Mouse (Mus musculus) frontal cortex, postnatal 25 days (tissue): Measurements from ENCODE around the gene Gstm4.
"Not testable (repeated sequence)": the region's sequence is repeated elsewhere in the genome, so short reads cannot be mapped to it uniquely, and the experiment has no call there.

Experiments
- DNase-seq, 2 experiments: peaks; one replicate each; pipeline ENCODE4 v3.0.0; 2022; ENCODE audit warnings: low spot score in 2 of 2

The Gstm4 gene

DNA sequence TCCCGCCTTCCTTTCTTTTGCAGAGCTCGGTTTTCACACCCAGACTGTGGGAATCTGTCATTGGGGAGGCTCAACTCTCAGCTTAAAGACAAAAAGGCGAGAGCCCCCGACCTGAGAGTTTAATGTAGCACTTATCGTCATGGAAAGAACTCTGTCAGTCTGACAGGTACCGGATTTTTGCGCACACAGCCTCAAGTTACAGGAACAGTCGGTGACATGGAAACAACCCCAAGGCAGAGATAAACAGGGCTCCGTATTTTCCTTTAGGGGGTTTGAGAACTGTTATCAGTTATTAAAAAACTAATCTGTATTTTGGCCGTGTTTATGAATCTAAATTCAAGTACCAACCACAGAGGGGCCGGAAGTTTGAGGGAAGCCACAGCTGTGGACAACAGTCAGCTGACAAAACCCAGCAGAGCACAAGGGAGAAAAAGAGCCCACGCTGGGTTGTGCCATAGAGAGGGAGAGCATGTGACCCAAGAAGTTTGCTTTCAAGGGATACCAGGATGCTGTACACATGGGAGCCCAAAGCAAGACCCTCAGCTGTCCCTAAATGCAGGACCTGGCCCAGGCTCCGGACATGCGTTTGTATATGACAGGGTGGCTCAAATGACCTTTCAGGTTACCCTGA is 26.4 kb downstream of the Gstm4 start:
- DNase-seq = no peak

DNA sequence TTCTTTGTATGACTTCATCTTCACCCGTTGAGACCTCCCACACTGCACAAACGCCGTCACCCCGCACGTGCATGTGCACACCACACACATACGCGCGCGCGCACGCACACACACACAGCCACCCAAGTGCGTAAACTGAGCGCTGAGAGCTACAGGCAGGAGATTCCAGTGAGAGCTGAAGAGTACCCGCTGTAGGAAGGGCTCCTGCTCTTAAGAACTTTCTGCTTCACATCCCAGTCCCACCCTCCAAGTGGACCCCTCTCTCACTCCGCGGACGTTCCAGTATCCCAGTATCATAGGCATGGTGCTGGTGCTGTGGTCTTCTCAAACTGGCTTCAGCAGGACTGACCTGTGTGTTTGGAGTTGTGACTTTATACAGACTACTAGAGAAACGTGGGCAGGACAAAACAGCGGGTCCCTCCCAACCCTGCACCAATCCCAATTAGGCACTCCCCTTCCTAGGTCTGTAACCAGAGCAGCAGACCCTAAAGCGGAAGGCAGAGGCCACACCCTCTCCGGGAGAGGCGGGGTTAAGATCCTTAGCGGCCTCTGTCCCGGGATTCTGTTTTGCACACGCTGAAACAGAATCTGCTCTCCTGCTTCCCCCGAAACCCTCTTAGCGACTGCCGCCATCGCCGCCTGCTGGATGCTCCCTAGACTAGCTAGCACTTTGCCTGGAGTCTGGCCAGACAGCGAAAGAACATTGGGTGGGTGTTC is 27.1 kb downstream of the Gstm4 start, which contains the start of gene Gstm1:
Gene Gstm1 (minus strand): TSS at position 501 of the 717 bp plus-strand sequence.
- peak; percentile 76 to 88 for DNase-seq

- not testable (repeated sequence) for DNase-seq
Measured at GRCm38 (mm10) chr3:108016468-108016867, 28.2 kb downstream of the Gstm4 start.

DNA sequence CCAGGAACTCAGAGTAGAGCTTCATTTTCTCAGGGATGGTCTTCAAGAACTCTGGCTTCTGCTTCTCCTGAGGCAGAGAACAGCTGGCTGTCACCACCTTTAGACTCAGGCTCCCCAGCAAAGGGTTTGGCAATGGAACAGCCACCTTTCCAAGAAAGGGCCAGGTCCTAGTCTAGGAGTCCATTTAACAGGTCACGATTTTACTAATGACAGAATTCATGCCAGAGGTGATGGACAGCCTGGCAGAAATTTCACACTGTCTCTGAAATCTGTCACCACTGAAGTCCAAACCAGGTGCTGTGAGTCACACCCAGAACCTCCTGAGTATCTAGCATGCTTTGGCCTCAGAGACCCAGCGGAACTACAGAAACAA is 29.7 kb downstream of the Gstm4 start:
- no peak for DNase-seq

- DNase-seq = no peak
Measured at GRCm38 (mm10) chr3:108014098-108014973, 30.4 kb downstream of the Gstm4 start.

GRCm38 (mm10) chr3:108013331-108013871 is 31.3 kb downstream of the Gstm4 start:
- DNase-seq = peak; percentile 24 to 44

DNA sequence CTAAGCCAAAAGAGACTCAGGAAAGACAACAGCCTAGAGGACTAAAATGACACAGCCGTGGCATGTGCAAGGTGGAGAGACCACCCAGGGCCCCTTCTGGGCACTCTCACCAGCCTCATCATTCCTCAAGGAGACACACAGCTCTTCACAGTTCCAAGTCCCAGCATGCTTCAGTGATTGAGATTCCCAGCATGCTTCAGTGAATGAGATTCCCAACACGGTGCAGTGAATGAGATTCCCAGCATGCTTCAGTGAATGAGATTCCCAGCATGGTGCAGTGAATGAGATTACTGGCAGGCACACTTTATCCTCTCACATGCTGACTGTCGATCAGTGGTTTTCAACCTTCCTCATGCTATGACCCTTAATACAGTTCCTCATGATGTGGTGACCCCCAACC is 33.1 kb downstream of the Gstm4 start:
- DNase-seq = no peak

DNA sequence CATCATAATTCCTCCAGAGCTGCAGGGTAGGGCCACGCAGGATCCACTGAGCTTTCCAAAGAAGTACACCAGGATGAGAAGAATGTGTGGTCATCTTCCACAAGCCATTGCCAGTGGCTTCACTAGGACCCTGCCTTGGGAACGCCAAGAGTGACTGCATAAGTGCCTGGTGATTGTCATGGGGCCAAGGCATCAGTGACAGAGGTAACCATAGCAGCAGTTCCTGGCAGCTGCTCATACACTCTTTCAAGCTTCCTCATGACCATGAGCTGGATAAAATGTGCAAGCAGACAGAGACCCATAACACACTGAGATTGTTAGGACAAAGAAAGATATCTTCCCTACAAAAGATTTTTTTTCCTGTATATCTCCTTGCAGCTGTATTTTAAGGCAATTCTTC is 34.4 kb downstream of the Gstm4 start:
- DNase-seq = no peak

DNA sequence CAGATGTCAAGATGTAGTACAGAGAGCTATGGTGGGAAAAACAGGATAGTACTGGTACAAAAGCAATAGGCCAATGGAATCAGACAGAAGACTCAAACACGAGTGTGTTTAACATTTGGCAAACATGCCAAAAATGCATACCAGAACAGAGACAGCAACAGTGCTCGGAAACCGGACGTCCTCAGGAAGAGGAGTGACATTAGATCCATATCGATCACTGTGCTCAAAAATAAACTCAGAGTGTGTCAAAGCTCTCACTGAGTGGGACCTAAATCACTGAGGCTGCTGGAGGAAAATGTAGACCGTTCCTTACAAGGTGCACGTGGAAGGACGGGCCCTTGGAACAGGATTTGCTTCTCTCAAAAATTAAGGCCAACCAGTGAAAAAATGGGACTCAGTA is 42.7 kb downstream of the Gstm4 start:
- no peak for DNase-seq

GRCm38 (mm10) chr3:107999491-107999890 is 45.2 kb downstream of the Gstm4 start:
- DNase-seq = no peak

- no peak for DNase-seq
Measured at GRCm38 (mm10) chr3:107998591-107998990, 46.1 kb downstream of the Gstm4 start.

GRCm38 (mm10) chr3:107996576-107996975 is 48.1 kb downstream of the Gstm4 start:
- DNase-seq = no peak

- not testable (repeated sequence) for DNase-seq
Measured at GRCm38 (mm10) chr3:107995974-107996373, 48.7 kb downstream of the Gstm4 start.
